Mouse (Mus musculus) embryonic facial prominence, embryonic 11.5 days (tissue): ENCODE results near the gene Mrpl10. TPM values are rescaled to one million over a fixed set of nuclear protein-coding genes. Genes with fewer than 3 reads are reported as not detected.

ENCODE experiments used
- ATAC-seq: fragments of 200-750 bp; cut with Nextera tagmentation; replicated peaks from 2 replicates; pipeline ENCODE4 v1.8.0; 2017; ENCODE audit warnings: low read depth; ENCODE audit not compliant: insufficient number of reproducible peaks, low FRiP score, low TSS enrichment
- DNase-seq: peaks from one replicate; pipeline ENCODE4 v3.0.0-alpha.2; 2015; ENCODE audit warnings: low spot score
- H3K27ac ChIP-seq: fragments of 300-500 bp; sonication (generic); replicated peaks from 2 replicates; pipeline ENCODE4 v1.5.1; 2014; ENCODE audit warnings: mild to moderate bottlenecking, low read depth, low read length, control low read depth
- H3K27me3 ChIP-seq: fragments of 300-500 bp; sonication (generic); 2 replicates; pipeline ENCODE4 v1.6.1; 2014; ENCODE audit warnings: mild to moderate bottlenecking, low read length, moderate library complexity, mixed read lengths; ENCODE audit not compliant: control insufficient read depth, insufficient read depth
- H3K36me3 ChIP-seq: fragments of 300-500 bp; sonication (generic); replicated peaks from 2 replicates; pipeline ENCODE4 v1.6.1; 2014; ENCODE audit warnings: low read depth, mild to moderate bottlenecking, low read length, moderate library complexity, mixed read lengths; ENCODE audit not compliant: control insufficient read depth, insufficient read depth
- H3K4me1 ChIP-seq: fragments of 300-500 bp; sonication (generic); 2 replicates; pipeline ENCODE4 v1.6.1; 2014; ENCODE audit warnings: low read length, mixed read lengths; ENCODE audit not compliant: control insufficient read depth, insufficient read depth
- H3K4me2 ChIP-seq: fragments of 300-500 bp; sonication (generic); 2 replicates; pipeline ENCODE4 v1.6.1; 2014; ENCODE audit warnings: low read depth, mild to moderate bottlenecking, control low read depth, low read length, moderate library complexity
- H3K4me3 ChIP-seq: fragments of 300-500 bp; sonication (generic); 2 replicates; pipeline ENCODE4 v1.5.1; 2014; ENCODE audit warnings: low read depth, low read length, control low read depth
- H3K9ac ChIP-seq: fragments of 300-500 bp; sonication (generic); replicated peaks from 2 replicates; pipeline ENCODE4 v1.6.1; 2014; ENCODE audit warnings: mild to moderate bottlenecking, control low read depth, low read length
- H3K9me3 ChIP-seq: fragments of 300-500 bp; sonication (generic); replicated peaks from 2 replicates; pipeline ENCODE4 v1.6.1; 2016; ENCODE audit warnings: mild to moderate bottlenecking, low read length, inconsistent platforms, mixed read lengths; ENCODE audit not compliant: control insufficient read depth
- whole genome bisulfite sequencing: fragments of 180-500 bp; shearing (Covaris S2); extraction: QIAGEN DNeasy Blood & Tissue Kit; methylation state at CpG from one replicate; pipeline ENCODE4 v1.1.7; 2014; 5-methylcytosine and 5-hydroxymethylcytosine counted together
- polyA plus RNA-seq: library from polyadenylated mRNA; unstranded; fragments of >200 nt; fragmentation: Nextera tagmentation; extraction: Ambion mirVana; gene quantifications from 2 replicates; pipeline ENCODE4 v1.2.1, GENCODE M21; 2014

Mrpl10 gene
- polyA plus RNA-seq, 1 experiment from 2014 or later: 91.2 TPM

DNA sequence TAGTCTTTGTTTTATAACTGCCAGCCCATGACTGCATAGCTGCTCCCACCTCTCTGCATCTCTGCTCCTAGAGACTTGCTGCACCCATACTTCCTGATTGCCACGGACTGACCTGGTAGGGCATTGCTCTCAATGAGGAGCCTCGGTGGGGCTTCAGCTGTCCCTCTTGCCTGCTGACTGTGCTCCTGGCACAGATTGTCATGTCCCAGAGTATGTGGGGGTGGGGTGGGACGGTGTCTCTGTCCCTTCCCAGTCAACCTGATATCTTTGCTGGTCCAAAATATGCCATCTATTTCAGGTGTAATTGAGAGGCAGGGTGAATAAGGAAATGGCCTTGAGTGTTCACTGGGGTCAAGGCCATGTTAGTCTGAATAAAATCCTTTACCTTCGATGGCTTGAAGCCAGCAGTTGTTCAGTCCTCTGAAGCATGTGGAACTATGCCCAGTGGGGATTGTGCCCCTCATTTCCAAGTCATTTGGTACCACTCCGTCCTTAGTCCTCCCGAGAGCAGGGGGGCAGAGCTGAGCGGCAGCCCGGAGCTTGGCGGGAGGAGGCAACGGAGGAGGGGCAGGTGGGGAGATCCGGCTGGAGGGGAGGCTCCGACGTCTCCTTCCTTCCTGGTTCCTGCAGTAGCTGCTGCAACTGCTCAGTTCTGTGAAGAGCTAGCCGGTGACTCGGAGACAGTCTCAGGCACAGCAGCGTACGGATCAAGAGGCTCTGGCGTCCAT is 9.0 kb downstream of the Mrpl10 start, which contains the start of gene Osbpl7:
Gene Osbpl7 (plus strand): TSS at position 413 of the 728 bp plus-strand sequence.
- H3K9ac ChIP-seq: peak within 1 kb of the TSS; percentile 61
- peak within 1 kb of the TSS; percentile 51 for H3K4me3 ChIP-seq
- H3K36me3 ChIP-seq: no peaks in the 10 kb centered on the region; the same call in none of the 2 replicates
- peak within 1 kb of the TSS; percentile 72 for H3K4me2 ChIP-seq
- H3K9me3 ChIP-seq: no peaks in the 10 kb centered on the region
- H3K27ac ChIP-seq: no peak within 1 kb of the TSS
- H3K27me3 ChIP-seq: no peaks in the 10 kb centered on the region
- DNase-seq (peak; percentile 75), ATAC-seq (peak; percentile 65; the same call in 1 of the 2 replicates)
- WGBS: 5% methylated on average over 18 of the region's 18 CpGs
- no peaks in the 10 kb centered on the region for H3K4me1 ChIP-seq

DNA sequence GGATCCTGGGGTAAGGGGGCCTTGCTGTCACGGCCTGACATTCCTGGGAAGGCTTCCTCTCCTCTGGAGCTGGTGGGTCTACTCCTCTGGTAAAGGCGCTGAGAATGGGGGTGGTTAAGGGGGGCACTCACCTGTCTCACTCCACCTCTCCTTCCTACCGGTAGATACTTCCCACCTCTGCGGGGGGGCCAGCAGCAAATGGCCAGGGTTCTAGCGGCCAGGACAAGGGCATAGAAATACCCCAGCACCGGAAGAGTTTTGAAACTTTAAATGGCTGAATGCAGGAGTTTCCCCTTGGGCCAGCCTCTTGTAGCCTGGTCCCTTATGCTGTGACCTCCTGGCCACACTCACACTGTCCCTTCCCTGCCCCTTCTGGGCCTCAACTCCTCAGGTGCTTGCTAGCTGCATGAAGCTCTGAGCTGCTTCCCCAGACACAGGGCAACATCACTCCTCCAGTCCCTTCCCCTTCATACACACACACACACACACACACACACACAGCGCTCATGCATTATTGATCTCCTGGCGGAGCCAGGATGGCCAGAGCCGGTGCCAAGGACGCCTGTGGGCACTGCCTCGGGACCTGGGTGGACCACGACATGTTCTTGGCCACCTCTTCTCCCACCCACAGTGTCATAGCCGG is 9.7 kb downstream of the Mrpl10 start:
- Histone ChIP-seq H3K4me2 (peak overlapping the region; percentile 72), H3K36me3 (peaks cover 2% of the 10 kb centered on the region), H3K9ac (peak overlapping the region; percentile 61), H3K27me3 (no peaks in the 10 kb centered on the region), H3K4me1 (no peaks in the 10 kb centered on the region), H3K9me3 (no peaks in the 10 kb centered on the region), H3K27ac (no peak overlapping the region), H3K4me3 (peak overlapping the region; percentile 51)
- 33% methylated on average over 13 of the region's 13 CpGs for WGBS
- ATAC-seq (no peak; the same call in 1 of the 2 replicates), DNase-seq (no peak)

DNA sequence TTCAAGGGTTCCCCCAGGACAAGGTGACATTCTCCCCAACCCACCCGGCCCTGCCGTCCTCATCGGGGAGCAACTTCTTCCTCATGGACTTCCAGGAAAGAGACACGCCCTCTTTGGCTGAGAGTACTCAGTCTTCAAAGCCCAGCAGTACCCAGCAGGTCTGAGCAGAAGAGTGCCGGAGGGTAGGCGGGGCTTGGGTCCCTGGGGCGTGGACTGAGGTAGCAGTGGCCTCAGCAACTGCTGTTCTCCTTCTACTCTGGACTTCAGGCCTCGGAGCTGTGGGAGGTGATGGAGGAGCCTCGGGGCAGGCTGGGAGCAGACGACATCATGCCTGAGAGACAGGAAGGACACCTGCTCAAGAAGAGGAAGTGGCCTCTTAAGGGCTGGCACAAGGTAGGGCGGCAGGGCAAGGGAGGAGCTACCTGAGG is 10.9 kb downstream of the Mrpl10 start:
- Histone ChIP-seq H3K36me3 (peaks cover 2% of the 10 kb centered on the region), H3K27ac (no peak overlapping the region), H3K4me1 (no peaks in the 10 kb centered on the region), H3K9ac (no peak overlapping the region), H3K27me3 (no peaks in the 10 kb centered on the region), H3K9me3 (no peaks in the 10 kb centered on the region), H3K4me3 (no peak overlapping the region), H3K4me2 (no peak overlapping the region)
- WGBS: 32% methylated on average over 10 of the region's 11 CpGs
- ATAC-seq (no peak), DNase-seq (no peak)

DNA sequence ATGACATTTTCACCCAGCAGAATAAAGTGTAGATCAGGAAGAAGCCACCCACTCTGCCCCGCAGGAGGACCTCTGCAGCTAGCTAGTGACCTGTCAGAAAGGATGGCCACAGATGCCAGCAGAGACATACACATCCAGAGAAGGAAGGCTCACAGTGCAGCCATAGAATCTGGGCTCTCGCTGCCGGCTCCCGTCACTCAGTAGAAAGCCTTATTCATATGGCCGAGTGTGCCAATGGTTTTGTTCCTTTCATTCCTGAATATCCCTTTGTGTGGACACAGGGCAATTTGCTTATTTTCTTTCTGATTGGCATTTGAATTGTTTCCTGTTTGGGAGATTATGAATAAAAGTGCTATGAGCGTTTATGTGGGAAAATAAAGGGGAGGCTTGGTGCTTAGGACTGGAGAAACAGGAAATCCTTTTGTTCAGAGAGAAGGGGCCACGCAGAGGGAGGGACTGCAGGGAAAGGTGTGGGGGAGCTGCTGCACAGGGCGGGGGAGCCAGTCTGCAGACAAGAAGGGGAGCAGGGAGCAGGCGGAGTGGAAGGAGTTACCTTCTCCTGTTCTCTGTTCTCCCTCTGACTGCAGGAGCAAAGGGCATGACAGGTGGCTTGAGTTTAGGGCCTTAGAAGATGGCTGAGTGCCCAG is 22.0 kb downstream of the Mrpl10 start:
- H3K9me3 ChIP-seq: no peaks in the 10 kb centered on the region
- no peak overlapping the region for H3K4me3 ChIP-seq
- no peaks in the 10 kb centered on the region for H3K27me3 ChIP-seq
- H3K36me3 ChIP-seq: no peaks in the 10 kb centered on the region; the same call in 1 of the 2 replicates
- no peak overlapping the region for H3K9ac ChIP-seq
- H3K27ac ChIP-seq: no peak overlapping the region
- ATAC-seq (no peak), DNase-seq (peak; percentile 13)
- H3K4me1 ChIP-seq: no peaks in the 10 kb centered on the region
- WGBS: 37% methylated on average over 9 of the region's 9 CpGs
- no peak overlapping the region for H3K4me2 ChIP-seq

DNA sequence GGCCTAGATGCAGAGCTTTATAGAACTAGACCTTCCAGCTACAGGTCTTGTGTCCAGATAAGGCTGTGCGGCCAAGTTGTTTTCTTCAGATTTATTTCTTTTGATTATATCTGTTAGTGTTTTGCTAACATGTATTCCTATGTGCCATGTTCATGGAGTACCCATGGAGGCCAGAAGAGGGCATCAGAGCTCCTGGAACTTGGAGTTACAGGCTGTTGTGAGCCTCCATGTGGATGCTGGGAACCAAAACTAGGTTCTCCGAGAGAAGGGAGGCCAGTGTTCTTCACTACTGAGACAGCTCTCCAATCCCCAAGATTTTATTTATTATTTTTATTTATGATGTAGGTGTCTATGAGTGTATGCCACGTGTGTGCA is 22.5 kb downstream of the Mrpl10 start:
- Histone ChIP-seq H3K36me3 (no peaks in the 10 kb centered on the region; the same call in 1 of the 2 replicates), H3K27me3 (no peaks in the 10 kb centered on the region), H3K27ac (no peak overlapping the region), H3K9me3 (no peaks in the 10 kb centered on the region), H3K4me3 (no peak overlapping the region), H3K9ac (no peak overlapping the region), H3K4me1 (no peaks in the 10 kb centered on the region), H3K4me2 (no peak overlapping the region)
- 92% methylated on average over 3 of the region's 3 CpGs for WGBS
- ATAC-seq (no peak), DNase-seq (no peak)

DNA sequence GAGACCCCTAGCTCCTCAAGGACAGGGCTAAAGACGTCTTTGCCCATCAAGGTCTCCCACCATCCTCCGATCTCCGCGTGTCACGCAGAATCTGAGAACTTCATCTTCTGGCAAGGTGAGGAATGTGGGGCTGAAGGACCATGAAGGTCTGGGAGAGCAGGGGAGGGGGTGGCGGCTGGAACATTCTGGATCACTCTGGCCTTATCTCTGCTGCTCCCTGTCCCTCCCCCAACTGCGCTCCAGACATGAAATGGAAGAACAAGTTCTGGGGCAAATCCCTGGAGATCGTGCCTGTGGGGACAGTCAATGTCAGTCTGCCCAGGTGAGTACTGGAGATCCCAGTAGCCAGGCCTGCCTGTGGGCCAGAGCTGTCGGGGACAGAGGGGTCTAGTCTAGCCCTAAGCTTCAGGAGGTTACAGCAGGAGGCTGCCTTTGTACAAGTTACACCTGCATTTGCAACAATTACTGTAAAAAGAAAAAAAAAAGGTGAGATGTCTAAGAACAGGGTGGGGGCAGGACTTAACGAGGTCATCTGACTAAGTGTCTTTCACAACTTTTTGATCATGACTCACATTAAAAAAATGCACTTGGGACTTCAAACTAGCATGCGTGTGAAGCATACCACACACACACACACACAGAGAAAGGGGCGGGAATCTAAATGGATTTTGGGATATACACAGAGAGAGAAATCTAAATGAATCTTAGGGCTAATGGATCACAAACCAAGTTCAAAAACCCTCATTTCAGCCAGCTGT is 24.4 kb downstream of the Mrpl10 start:
- no peaks in the 10 kb centered on the region for H3K4me1 ChIP-seq
- H3K9ac ChIP-seq: no peak overlapping the region
- H3K27ac ChIP-seq: no peak overlapping the region
- no peak overlapping the region for H3K4me3 ChIP-seq
- no peak for DNase-seq
- no peak for ATAC-seq
- 87% methylated on average over 12 of the region's 12 CpGs for WGBS
- no peaks in the 10 kb centered on the region for H3K27me3 ChIP-seq
- H3K9me3 ChIP-seq: no peaks in the 10 kb centered on the region
- H3K4me2 ChIP-seq: no peak overlapping the region
- H3K36me3 ChIP-seq: no peaks in the 10 kb centered on the region

DNA sequence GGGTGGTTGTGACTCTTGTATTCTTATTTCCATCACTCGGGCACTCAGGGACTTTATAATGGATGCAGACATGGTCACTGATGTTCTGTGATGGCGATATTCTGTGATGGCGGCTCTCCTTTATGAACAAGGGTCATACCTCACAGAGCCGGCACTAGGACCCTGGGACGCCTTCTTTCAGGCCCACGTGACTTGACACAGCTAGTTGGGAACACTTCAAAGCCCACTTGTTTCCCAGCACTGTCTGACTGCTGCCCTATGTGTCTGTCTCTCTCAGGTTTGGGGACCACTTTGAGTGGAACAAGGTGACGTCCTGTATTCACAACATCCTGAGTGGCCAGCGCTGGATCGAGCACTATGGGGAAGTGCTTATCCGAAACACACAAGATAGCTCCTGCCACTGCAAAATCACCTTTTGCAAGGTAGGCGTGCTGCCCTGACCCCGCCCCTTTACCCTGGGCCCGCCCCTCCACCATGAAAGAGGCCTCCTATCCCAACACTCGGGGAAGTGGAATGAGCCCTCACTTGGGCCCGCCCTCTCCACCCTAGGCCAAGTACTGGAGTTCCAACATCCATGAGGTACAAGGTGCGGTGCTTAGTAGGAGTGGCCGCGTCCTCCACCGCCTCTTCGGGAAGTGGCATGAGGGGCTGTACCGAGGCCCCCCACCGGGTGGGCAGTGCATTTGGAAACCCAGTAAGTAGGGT is 25.4 kb downstream of the Mrpl10 start:
- 45% methylated on average over 22 of the region's 22 CpGs for WGBS
- no peaks in the 10 kb centered on the region for H3K36me3 ChIP-seq
- H3K27me3 ChIP-seq: no peaks in the 10 kb centered on the region
- no peaks in the 10 kb centered on the region for H3K9me3 ChIP-seq
- ATAC-seq (no peak), DNase-seq (peak; percentile 32)
- no peak overlapping the region for H3K4me2 ChIP-seq
- no peaks in the 10 kb centered on the region for H3K4me1 ChIP-seq
- no peak overlapping the region for H3K9ac ChIP-seq
- H3K4me3 ChIP-seq: no peak overlapping the region
- H3K27ac ChIP-seq: no peak overlapping the region
